Mouse (Mus musculus): ENCODE measurements at regions not wholly inside any gene's neighbourhood (a gene's known extent, or its start where the extent isn't known, plus 50 kb on each side); places are given as distances from the start of the nearest gene placed in this dataset.

DNA sequence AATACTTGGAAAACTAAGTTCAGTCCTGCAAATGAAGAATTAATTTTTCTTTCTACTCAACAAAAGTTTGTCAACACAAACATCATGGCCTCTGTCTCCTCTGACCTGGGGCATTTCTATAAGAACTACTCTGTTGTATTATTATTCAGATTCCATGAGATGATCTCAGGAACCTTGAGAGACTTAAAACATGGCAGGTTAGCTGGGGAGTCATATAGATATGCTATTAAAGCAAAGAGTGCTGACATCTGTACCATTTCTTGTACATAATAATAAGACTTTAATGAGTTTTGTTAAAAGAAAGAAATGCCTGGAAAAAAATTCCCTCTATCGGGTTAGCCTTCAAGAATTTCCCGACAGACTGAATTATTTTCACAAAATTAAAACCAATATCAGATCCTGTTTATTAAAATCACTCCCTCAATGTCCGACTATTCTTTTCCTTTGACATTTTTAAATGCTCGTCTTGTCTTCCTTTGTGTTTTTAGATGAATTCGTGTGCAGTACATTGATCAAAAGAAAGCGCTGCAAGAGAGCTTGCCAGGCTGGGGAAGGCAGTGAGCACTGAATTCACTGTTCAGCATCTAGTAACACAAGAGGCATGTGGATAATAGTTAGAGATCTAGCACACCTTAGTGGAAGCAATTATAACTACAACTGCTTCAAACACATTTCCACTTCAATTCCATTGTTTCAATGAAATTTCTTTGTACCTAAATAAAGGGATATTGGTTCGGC lies 145.0 kb upstream of the Cxadr start:
- DNase-seq = no peak

DNA sequence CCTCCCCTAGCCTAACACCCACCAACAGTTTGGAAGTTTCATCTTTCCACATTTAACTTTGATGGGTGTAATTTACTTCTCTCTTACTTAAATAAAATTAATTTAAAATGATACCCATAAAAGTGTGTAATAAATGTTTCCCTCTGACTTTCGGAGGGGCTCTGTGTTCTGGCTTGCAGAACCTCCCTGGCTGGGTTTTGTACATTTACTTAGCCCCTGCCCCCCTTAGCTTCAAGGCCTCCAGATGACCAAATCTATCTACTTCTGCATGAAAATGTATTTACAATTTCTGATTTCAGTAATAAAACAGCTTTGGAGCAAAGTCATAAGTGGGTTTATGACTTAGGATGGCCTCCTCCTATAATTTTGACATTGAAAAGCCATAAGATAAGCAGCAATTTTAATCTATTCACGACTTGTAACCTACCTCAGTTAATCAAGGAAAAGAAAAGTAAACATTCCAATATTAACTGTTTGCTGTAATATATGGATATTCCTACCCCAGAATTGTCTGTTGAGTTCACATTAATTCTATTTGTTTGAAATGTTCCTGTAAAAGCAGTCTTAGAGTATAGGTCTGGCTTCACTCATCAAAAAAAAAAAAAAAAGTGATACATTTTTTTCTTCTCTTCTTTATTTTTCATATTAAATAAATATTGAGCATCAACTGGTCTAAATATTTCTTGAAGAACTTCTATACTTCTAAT lies 147.2 kb upstream of the Cxadr start:
- no peak for DNase-seq

DNA sequence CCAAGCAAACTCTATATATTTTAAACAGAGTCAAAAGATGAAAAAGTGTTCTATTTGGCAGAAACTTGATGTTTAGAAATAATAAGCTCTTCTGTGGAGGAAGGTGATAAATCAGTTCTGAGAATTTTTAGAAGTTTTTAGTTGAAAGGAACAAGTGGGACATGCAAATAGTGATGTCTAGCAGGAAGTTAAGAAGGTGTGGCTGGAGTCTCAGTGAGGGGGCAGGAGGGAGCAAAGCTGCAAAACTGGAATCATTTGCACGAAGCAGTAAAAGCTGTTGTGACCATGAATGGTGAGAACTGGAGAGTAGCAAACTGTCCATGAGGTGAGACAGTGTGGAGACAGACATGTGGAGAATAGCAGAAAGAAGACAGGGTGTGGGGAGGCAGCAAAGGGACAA lies 157.1 kb upstream of the Cxadr start:
- DNase-seq = no peak

DNA sequence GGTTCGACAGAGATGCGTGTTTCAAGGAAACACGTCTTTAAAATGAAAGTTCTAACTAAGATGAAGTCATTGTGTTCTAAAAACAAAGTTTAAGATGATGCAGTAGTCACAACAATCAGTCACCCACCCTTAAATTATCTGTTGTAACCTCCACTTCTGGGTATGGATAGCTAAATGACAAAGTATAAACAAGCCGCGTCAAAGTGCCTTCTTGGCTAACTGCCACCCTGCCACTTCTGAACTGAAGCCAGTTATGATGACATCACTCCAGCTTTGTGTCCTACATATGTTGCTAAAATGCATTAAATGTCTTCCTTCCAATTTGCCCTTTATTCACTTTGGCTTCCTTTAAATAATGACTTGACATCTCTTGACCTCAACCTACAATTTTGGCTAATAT lies 165.8 kb upstream of the Cxadr start:
- no peak for DNase-seq

DNA sequence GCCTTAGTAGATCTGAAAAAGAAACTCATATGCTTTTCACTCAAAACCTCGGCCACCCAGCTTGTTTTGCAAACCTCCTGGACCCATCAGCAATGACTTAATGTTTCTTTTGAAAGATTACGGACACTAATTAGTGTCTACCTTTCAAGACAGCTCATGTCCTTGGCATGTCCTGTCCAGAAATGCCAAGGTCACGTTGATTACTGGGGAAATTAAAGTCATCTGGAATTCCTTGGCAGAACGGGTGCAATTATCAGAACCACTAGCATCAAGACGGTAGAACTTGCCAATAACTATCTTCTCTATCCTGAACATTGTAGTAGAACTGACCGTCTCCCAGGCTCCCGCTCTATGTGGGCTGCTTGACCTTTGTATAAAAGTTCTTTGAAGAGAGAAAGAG lies 166.8 kb upstream of the Cxadr start:
- no peak for DNase-seq

DNA sequence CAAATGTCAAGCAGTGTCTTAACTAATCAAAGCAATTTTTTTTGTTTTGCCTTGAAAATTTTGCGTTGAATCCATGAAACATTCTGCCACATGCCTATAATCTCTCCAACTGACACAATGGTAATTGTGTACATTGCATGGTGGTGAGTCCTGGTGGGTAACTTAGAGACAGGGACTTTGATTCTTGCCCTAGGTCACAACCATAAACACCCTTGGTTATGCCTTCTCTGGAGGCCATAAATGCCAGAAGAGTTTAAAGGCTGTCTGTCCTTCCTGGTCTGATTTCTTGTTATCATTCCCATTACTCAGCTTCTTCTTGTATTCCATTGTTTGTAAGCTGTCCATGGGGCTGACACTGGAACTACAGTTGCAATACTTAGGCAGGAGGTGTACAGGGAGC lies 179.6 kb upstream of the Cxadr start:
- no peak for DNase-seq

DNA sequence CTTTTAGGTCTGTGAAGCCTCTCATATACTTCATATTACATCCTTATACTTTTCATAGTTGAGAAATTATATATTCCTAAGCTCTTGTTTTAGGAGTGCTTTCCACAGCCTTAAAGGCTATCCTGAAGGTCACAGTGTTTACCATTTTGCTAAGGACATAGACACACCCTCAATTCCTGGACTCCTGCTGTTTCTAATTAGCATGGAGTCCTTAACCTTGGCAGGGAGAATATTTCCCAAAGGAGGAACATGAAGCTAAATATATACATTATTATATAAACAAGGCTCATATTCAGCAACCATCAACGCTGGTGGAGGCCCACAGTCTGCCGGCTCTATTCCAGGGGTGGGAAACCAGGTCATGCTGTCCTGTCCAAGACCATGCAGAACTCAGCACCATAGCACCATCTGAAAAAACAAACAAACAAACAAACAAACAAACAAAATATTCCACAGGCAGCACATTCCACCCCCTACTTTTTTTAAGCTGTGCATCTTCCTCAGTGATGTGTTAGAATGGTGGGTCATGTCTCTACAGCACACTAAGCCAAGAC lies 180.9 kb upstream of the Cxadr start:
- no peak for DNase-seq

DNA sequence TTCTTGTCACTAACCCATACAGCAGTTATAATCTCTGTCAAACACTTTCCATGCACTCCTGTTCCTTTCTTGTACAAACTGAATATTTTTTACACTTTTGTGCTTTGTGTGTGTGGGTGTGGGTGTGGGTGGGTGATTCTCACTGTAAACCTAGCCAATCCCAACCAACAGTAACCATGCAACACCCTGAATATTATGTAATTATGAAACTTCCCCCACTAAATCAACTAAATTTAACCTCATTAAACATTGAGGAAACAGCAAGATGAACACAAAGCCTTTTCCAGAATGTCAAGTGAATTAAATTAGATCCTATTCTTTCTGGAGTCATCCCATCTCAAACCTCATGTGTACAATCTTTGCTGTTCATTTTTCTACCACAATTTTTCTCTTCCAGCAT lies 197.0 kb upstream of the Cxadr start:
- DNase-seq = no peak

DNA sequence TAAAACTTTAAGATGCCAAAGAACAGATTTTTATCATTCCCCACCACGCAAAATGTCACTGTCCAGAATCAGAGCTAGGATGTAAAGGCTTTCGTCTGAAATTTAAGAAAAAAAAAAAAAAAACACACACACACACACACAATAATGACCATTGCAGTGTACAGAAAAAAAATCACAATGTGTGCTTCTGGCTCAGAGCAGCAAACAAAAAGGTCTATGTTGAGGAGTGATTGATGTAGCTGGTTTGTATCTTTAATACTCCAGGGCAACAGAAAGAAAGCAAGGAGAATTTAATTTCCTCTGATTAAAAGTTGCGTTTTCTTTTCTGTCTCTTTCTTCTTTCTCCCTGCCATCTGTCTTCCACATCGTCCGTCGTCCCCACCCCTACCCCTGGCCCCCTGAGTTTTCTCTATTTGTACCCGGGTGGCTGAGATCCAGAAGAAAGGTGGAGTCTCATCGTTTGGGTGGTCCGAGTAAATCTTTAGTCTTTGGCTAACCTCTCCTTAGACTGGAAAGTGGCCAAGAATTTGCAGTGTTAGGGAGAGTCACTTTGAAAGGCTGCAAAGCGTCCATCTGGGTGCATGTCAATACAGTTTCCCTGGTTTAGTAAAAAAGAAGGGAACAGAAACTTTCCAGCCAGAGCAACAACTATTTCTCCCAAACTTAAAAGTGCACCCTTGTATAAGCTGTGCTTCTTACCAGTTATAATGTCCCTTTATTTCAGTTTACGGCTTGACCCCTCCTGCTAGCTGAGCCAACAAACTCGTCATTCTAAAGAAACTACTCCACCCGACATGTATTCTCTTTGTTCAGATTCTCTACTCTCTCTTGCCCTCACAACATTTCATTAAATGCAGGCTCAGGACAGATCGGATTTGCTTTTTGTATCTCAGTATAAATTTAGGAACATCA lies 199.6 kb upstream of the Cxadr start:
- no peak for DNase-seq

DNA sequence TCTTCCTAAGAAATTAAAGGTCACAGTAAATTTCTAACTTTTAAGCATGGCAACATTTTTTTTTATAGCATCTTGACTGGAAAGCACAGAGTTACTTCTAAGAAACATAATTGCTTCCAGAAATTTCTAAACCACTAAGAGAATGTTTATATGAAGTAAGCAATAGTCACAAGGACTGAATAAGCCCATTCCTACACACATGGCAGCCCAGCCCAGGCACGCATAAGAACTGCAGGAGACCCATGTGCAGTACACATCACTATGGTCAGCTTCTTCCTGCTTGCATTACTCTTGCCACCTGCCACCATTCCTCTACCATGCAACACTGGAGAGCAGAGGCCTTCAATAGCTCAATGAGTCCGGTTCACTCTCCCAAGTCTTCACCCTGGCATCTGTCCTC lies 201.4 kb upstream of the Cxadr start:
- DNase-seq = no peak

DNA sequence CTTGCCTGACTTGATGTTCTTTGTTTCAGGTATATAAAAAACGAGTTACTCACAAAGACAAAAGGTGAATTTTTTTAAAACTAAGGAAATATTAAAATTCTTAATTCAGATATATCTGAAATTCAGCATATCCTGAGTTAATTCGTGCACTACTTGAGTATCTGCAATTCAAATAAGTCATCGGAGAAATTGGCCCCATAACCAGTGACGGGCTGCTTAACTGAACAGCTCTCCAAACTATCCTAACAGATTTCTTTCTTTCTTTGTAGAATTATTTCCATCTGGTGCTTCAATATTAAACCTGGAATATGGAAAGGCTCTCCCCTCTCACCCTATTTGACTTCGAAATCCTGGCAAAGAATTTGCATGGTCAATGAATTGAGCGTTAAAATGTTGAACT lies 202.2 kb upstream of the Cxadr start:
- no peak for DNase-seq

DNA sequence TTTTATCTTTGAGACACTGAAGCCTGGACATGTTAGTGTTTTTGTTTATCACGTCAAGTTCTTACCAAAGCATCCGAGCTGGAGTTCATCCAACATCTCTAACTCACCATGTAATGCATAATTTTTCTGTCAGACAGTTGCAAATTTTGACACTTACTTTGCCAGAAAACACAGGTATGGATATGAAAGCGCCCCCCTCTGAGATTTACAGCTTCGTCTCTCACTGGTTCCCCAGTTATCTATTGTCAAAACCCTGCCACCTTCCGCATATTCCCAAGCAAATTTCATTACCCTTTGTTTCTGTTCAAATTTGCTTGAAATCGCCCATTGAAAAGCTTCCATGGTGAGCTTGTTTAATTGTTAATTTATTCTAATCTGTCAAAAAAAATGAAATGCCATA lies 202.7 kb upstream of the Cxadr start:
- DNase-seq = no peak

DNA sequence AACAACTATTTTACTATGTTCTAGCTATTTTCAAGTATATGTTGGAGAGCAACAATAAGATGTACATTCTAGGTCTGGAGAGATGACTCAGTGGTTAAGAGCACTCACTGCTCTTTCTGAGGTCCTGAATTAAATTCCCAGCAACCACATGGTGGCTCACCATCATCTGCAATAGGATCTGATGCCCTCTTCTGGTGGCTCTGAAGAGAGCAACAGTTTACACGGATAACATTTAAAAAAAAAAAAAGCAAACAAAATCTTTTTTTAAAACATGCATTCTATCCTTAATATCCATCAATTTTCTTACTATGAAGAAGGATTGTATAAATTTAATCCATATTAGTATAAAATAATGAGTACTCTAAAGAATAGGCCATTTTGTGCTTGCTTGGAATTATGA lies 204.7 kb upstream of the Cxadr start:
- DNase-seq = no peak

DNA sequence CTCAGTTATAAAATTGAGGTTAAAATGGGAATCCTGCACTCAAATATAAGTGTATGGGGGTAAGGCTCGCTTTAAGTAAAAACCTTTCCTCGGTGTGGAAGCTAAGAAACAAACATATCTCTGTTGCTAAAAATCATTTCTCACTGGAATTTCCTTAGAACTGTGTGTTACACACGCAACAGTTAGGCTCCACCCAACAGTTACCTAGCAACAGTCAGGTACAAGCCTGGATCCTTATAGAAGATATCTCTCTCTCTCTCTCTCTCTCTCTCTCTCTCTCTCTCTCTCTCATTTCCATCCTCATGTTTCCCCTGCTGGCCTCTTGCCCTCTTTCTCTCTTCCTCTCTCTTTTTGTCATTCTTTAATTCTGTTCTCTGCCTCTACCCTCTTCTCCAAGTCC lies 211.1 kb upstream of the Cxadr start:
- no peak for DNase-seq

DNA sequence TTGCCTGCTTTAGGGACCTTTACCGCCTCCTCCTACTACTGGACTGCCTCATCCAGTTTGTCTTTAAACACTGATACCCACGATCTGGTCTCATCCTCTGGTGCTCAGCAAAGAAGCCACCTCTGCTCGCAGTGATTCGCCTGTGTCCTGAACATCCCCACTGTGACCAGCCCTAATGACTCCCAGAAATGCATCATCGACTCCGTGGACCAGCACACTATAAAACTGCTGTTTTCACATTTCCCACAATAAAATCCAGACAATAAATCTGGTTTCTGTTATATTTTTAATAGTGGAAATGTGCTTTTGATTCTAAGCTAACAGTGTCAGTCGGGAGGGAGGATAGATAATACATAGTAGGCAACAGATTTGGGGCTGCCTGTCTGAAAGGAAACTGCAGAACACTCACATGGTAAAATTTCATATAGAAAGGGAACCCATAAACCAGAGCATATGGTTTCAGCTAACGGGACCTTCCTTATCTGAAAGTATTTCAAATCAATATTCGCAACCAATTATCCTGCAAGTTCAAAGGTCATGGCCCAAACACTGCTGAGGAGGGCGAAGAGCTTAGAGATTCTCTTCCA lies 233.7 kb upstream of the Cxadr start:
- no peak for DNase-seq

DNA sequence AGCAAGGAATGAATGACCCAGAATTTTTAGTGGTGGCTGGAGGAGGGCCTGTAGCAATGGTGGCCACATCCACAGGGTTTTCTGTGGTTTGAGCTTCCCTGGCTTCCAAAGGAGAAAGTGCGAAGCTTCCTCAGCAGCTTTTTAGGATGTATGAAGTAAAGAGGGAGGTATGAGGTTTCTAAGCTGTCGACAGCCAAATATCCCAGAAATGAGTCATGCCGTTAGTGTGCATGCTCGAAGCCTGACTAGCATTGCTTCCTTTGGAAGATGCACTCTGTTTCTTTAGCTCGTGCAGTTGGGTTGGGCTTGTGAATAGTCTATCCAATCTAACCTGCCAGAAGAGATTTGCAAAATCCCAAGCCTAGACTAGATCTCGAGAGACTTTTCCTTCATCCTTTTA lies 240.8 kb upstream of the Cxadr start:
- DNase-seq = no peak

DNA sequence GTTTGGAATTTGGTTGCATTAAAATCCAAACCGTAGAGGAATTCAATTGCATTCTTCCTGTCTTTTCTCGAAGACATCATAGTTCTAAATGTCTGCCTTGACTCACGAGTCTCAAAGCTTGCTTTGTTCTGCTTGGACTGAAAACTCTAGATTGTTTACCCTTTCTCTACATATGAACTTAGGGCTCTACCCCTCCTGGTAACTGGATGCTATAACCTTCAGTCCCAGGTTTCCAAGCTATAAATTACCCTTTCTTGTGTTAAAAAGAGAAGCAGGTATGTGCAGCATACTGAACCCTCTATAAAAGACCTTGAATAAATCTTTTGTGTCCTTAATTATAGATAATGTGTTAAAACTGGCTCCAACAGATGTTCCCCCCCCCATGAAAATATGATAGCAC lies 243.7 kb upstream of the Cxadr start:
- DNase-seq = no peak

DNA sequence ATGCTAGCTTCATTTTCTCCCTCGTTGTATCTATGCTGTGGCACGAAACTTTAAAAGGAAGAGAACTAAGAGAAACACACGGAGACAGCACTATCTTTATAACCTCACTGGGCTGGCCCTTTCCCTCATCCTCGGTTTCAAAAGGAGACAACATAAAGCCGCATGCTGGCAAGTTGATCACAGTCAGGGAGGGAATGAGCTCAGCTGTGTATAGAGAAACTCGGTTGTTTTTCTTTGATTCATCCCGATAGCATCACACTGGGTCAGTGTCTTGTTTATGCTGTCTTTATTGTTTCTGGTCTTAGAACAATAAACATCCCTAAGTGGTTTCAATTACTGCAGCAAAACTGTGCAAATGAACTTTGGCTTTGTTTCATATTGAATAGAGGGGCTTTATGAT lies 249.2 kb upstream of the Cxadr start:
- DNase-seq = no peak

DNA sequence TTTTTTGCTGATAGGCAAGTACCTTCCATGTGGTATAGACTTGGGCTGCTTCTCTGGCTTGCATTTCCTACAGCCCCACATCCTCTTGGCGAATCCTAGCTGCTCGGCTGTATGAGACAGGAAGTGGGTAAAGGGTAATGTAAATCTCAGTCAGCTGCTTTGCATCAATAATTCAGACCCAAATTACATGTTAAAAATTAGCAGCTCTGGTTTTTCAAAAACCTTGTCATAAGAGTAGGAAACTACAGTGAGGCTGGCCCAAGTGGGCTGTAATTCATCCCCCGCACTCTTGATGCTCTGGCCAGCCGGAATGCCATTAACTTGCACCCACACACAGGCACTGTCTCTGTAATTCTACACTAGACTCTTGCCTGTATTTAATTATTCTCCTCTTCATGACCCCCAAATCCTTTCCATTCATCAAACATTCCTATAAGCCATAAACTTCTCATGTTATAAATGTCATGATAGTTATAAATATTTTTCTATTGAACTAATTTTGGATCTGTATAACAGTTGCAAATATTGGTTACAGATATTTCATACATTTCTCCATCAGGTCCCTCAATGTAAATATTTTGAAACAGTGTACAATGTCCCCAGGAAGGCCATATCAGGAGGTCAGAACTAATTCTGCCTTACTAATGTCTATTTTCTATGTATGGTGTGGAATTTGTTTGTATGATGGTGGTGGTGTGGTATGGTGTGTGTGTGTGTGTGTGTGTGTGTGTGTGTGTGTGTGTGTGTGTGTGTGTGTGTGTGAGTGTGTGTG lies 261.0 kb upstream of the Cxadr start:
- no peak for DNase-seq

DNA sequence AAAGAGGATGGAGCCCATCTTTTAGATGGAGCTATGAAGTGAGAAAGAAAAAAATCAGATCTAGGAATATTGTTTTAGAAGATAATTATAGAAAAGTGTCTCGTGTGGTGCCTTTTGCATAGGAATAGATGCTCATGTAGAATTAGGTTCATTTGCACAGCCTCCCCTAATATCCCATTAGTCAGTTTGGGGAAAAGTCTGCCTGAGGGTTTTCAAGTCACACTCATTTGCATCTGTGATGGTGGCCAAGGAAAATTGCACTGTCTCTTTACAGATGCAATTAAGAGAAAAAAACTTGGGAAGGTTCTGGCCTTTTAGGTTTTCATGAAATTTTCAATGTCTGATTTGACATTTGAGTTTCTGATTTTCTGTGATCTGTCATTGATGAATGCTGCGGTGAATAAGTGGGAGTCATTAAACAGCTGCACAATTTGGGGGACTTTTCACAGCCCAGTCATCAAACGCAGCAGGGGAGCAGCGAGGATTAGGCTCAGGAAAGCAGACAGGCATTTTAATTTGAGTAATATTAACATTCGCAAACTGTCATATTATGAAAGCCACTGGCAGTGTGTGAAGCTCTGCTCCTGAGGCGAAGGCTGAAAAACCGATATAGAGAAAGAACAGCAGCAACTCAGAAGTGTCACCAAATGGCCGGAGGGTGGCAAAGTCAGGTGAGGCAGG lies 281.5 kb upstream of the Cxadr start:
- no peak for DNase-seq

DNA sequence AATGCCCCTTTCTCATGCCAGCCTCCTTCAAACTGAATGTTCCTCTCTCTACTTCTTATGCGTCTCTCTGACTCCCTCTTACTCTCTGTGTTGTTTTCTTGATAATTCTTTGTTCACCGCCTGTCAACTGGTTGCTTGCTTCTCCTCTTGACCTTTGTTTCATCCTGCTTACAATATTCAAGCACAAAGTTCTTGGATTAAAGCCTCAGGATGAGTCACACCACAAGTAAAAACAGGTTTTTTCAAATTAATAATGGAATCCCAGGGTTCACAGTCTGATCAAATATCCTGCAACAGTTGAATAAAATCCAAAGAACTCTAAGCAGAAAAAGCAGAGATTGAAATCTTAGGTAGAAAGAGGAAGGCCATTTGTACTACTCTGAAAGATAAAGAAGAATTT lies 285.9 kb upstream of the Cxadr start:
- DNase-seq = no peak

Data from thymus, adult 18-20 months (tissue).